Mouse (Mus musculus) lung, postnatal 0 days (tissue): ENCODE measurements around the gene Cadps2.

ENCODE experiments used
- CTCF ChIP-seq: IDR thresholded peaks from 2 replicates; pipeline ENCODE4 v1.5.1; 2016; ENCODE audit warnings: antibody characterized with exemption, mild to moderate bottlenecking
- EP300 ChIP-seq: IDR thresholded peaks from 2 replicates; pipeline ENCODE4 v1.6.1; 2016; ENCODE audit warnings: antibody characterized with exemption, mild to moderate bottlenecking, control low read depth

GRCm38 (mm10) chr6:23247512-23248312 lies 591.5 kb downstream of the Cadps2 start:
- TF ChIP-seq CTCF (no peak), EP300 (no peak)
